In genomic region chr17:29360761-29361221, GRCm38 (mm10) we compare ENCODE assay signal across 8 mouse cellular contexts. TPM values are rescaled to one million over a fixed set of nuclear protein-coding genes. Genes with fewer than 3 reads are reported as not detected.
DNase-seq lines count a peak whose midpoint lies in the region; ATAC-seq and TF ChIP-seq lines count a peak whose summit lies in the region.

Gene Fgd2, plus strand, starts transcription at chr17:29360914.

- no peak within 1 kb of the TSS for H3K9ac ChIP-seq in forebrain, postnatal 0 days
- no peak within 1 kb of the TSS for H3K9ac ChIP-seq in forebrain, embryonic 14.5 days (ENCODE audit: low read length)
- H3K9ac ChIP-seq in liver, embryonic 16.5 days (ENCODE audit: low read depth, low read length), result no peak within 1 kb of the TSS
- no peak within 1 kb of the TSS for H3K9ac ChIP-seq in stomach, embryonic 16.5 days (ENCODE audit: low read length)

- H3K9me3 ChIP-seq in forebrain, postnatal 0 days (ENCODE audit: low read length), result no peaks in the 10 kb centered on the region
- no peaks in the 10 kb centered on the region for H3K9me3 ChIP-seq in forebrain, embryonic 14.5 days (replicated peaks; ENCODE audit: control insufficient read depth, low read length)
- H3K9me3 ChIP-seq in liver, embryonic 16.5 days (replicated peaks; ENCODE audit: control insufficient read depth, low read length), result no peaks in the 10 kb centered on the region
- no peaks in the 10 kb centered on the region for H3K9me3 ChIP-seq in stomach, embryonic 16.5 days (replicated peaks; ENCODE audit: control insufficient read depth, low read length)

- WGBS in forebrain, postnatal 0 days, result 30% methylated on average over 5 of the region's 5 CpGs
- 25% methylated on average over 5 of the region's 5 CpGs for WGBS in forebrain, embryonic 14.5 days
- WGBS in liver, embryonic 16.5 days (ENCODE audit: insufficient replicate concordance), result 8% methylated on average over 5 of the region's 5 CpGs
- WGBS in stomach, embryonic 16.5 days, result 16% methylated on average over 5 of the region's 5 CpGs

- no peak for DNase-seq in forebrain, postnatal 0 days
- no peak for DNase-seq in forebrain, embryonic 14.5 days (ENCODE audit: low spot score)
- DNase-seq in 416B (ENCODE audit: low read depth), result peak; percentile 86
- DNase-seq in gonadal fat pad, adult 2 months (ENCODE audit: low read depth), result no peak
- no peak for DNase-seq in left cerebral cortex, adult 9 months (ENCODE audit: low spot score in 2 of 2)
- no peak for DNase-seq in left cerebral cortex, postnatal 36 days (ENCODE audit: low spot score in 2 of 2)

- H3K4me3 ChIP-seq in forebrain, postnatal 0 days (ENCODE audit: low read depth, low read length), result no peak within 1 kb of the TSS
- H3K4me3 ChIP-seq in forebrain, embryonic 14.5 days (ENCODE audit: low read depth, low read length), result no peak within 1 kb of the TSS
- H3K4me3 ChIP-seq in liver, embryonic 16.5 days (ENCODE audit: low read depth, low read length), result peak within 1 kb of the TSS; percentile 20; the same call in 1 of the 2 replicates
- 0 out of 2 replicates have a peak within 1 kb of the TSS, but pooled peaks have one; percentile 0 for H3K4me3 ChIP-seq in stomach, embryonic 16.5 days (replicated peaks; ENCODE audit: low read length)

- peaks cover 16% of the 10 kb centered on the region for H3K4me1 ChIP-seq in forebrain, postnatal 0 days (ENCODE audit: insufficient read depth)
- H3K4me1 ChIP-seq in forebrain, embryonic 14.5 days (ENCODE audit: control insufficient read depth, insufficient read depth, low read length), result peaks cover 16% of the 10 kb centered on the region
- peaks cover 4% of the 10 kb centered on the region for H3K4me1 ChIP-seq in liver, embryonic 16.5 days (ENCODE audit: control insufficient read depth, low read depth, low read length)
- H3K4me1 ChIP-seq in stomach, embryonic 16.5 days (ENCODE audit: control insufficient read depth, insufficient read depth, low read length), result peaks cover 11% of the 10 kb centered on the region

- no peak for ATAC-seq in forebrain, postnatal 0 days
- ATAC-seq in forebrain, embryonic 14.5 days, result no peak
- ATAC-seq in liver, embryonic 16.5 days (ENCODE audit: low read depth), result peak; percentile 28; the same call in 1 of the 2 replicates
- ATAC-seq in stomach, embryonic 16.5 days (ENCODE audit: insufficient read depth, low FRiP score), result no peak

- H3K27me3 ChIP-seq in forebrain, postnatal 0 days (ENCODE audit: insufficient read depth, low read length), result no peaks in the 10 kb centered on the region
- no peaks in the 10 kb centered on the region for H3K27me3 ChIP-seq in forebrain, embryonic 14.5 days (replicated peaks; ENCODE audit: control insufficient read depth, insufficient read depth, low read length)
- H3K27me3 ChIP-seq in liver, embryonic 16.5 days (ENCODE audit: control insufficient read depth, insufficient read depth, low read depth, low read length), result no peaks in the 10 kb centered on the region
- H3K27me3 ChIP-seq in stomach, embryonic 16.5 days (ENCODE audit: control insufficient read depth, insufficient read depth, low read length), result no peaks in the 10 kb centered on the region

- no peaks in the 10 kb centered on the region for H3K36me3 ChIP-seq in forebrain, postnatal 0 days (ENCODE audit: insufficient read depth)
- H3K36me3 ChIP-seq in forebrain, embryonic 14.5 days (ENCODE audit: control insufficient read depth, insufficient read depth, low read length), result no peaks in the 10 kb centered on the region
- no peaks in the 10 kb centered on the region for H3K36me3 ChIP-seq in liver, embryonic 16.5 days (ENCODE audit: control insufficient read depth, insufficient read depth)
- H3K36me3 ChIP-seq in stomach, embryonic 16.5 days (ENCODE audit: control insufficient read depth, insufficient read depth, low read length), result no peaks in the 10 kb centered on the region

- H3K27ac ChIP-seq in forebrain, postnatal 0 days (ENCODE audit: low read depth, low read length), result no peak within 1 kb of the TSS
- H3K27ac ChIP-seq in forebrain, embryonic 14.5 days (ENCODE audit: low read depth, low read length), result no peak within 1 kb of the TSS
- no peak within 1 kb of the TSS for H3K27ac ChIP-seq in liver, embryonic 16.5 days (ENCODE audit: low read length)
- no peak within 1 kb of the TSS for H3K27ac ChIP-seq in stomach, embryonic 16.5 days (ENCODE audit: low read length)

- TF ChIP-seq CTCF in forebrain, postnatal 0 days (IDR thresholded peaks at IDR 0.05; ENCODE audit: low read depth), result peak; percentile 35; the same call in 1 of the 2 replicates

- intact Hi-C loops in left cerebral cortex, postnatal 36 days (cut with DNase I), result loop anchor here (5.0 kb wide), 1 partner anchor 43 kb away; the partner anchor contains the start of gene Pi16

- no peak within 1 kb of the TSS for H3K4me2 ChIP-seq in forebrain, postnatal 0 days (ENCODE audit: low read depth)
- no peak within 1 kb of the TSS for H3K4me2 ChIP-seq in forebrain, embryonic 14.5 days (ENCODE audit: low read length)
- H3K4me2 ChIP-seq in liver, embryonic 16.5 days (ENCODE audit: low read depth, low read length), result 0 out of 2 replicates have a peak within 1 kb of the TSS, but pooled peaks have one; percentile 1
- H3K4me2 ChIP-seq in stomach, embryonic 16.5 days (ENCODE audit: low read depth, low read length), result no peak within 1 kb of the TSS

RNA-seq across cellular contexts. Expression of gene Fgd2, which starts in this region (rescaled TPM):
- 15.9 and 17.3 TPM in 2 replicates for total RNA-seq in forebrain, postnatal 0 days (2014; rRNA removed)
- 9.2 and 14.1 TPM in 2 replicates for polyA plus RNA-seq in forebrain, postnatal 0 days (2015; fragmentation: Nextera tagmentation; extraction: Ambion mirVana)
- polyA plus RNA-seq in forebrain, embryonic 14.5 days (2014; fragmentation: Nextera tagmentation; extraction: Ambion mirVana), result 3.4 and 6.1 TPM in 2 replicates
- 23.3 and 32.9 TPM in 2 replicates for polyA plus RNA-seq in gonadal fat pad, adult 2 months (2012; rRNA removed)
- 7.7 and 8.1 TPM in 2 replicates for polyA plus RNA-seq in liver, embryonic 16.5 days (2015; fragmentation: Nextera tagmentation; extraction: Ambion mirVana)
- 12.1 and 13.1 TPM in 2 replicates for polyA plus RNA-seq in stomach, embryonic 16.5 days (2015; fragmentation: Nextera tagmentation; extraction: Ambion mirVana)
- total RNA-seq in left cerebral cortex, postnatal 36 days (2021), result 1 to 10 TPM; 5.6 to 7.0 TPM

Comparison
In these comparisons a context has a peak if more than half of its experiments do, and no peak if none do; other contexts are left out.
1. H3K4me3 ChIP-seq: peak in liver, embryonic 16.5 days (single experiment) and stomach, embryonic 16.5 days (single experiment); none in forebrain, postnatal 0 days (single experiment) and forebrain, embryonic 14.5 days (single experiment).